Mouse (Mus musculus): ENCODE measurements around the gene Nxpe4. TPM values are rescaled to one million over a fixed set of nuclear protein-coding genes. Genes with fewer than 3 reads are reported as not detected.

Nxpe4 gene
- polyA plus RNA-seq, 1 experiment from 2014 or later, result 8.0 TPM

GRCm38 (mm10) chr9:48216091-48217001 is 54.5 kb downstream of the Nxpe4 start:
- Histone ChIP-seq H3K27ac (replicated peaks; ENCODE audit: low read depth, low read length) (no peak overlapping the region), H3K4me1 (ENCODE audit: control insufficient read depth, insufficient read depth, low read length) (no peaks in the 10 kb centered on the region), H3K4me3 (replicated peaks; ENCODE audit: low read depth, low read length) (no peak overlapping the region), H3K4me2 (ENCODE audit: low read length) (no peak overlapping the region), H3K9ac (replicated peaks; ENCODE audit: low read length) (no peak overlapping the region), H3K9me3 (ENCODE audit: control insufficient read depth, low read length) (no peaks in the 10 kb centered on the region), H3K27me3 (ENCODE audit: control insufficient read depth, insufficient read depth, low read length) (no peaks in the 10 kb centered on the region), H3K36me3 (ENCODE audit: control insufficient read depth, insufficient read depth, low read length) (no peaks in the 10 kb centered on the region)
- DNase-seq (no peak), ATAC-seq (ENCODE audit: low FRiP score, low TSS enrichment) (no peak)
- WGBS, result 87% methylated on average over 13 of the region's 13 CpGs

GRCm38 (mm10) chr9:48230706-48231105 is 68.9 kb downstream of the Nxpe4 start:
- H3K27me3 ChIP-seq (ENCODE audit: control insufficient read depth, insufficient read depth, low read length), result no peaks in the 10 kb centered on the region

GRCm38 (mm10) chr9:48236455-48236854 is 74.6 kb downstream of the Nxpe4 start:
- Histone ChIP-seq H3K9ac (replicated peaks; ENCODE audit: low read length) (no peak overlapping the region), H3K4me2 (ENCODE audit: low read length) (no peak overlapping the region), H3K9me3 (ENCODE audit: control insufficient read depth, low read length) (no peaks in the 10 kb centered on the region), H3K27me3 (ENCODE audit: control insufficient read depth, insufficient read depth, low read length) (no peaks in the 10 kb centered on the region), H3K4me3 (replicated peaks; ENCODE audit: low read depth, low read length) (no peak overlapping the region), H3K4me1 (ENCODE audit: control insufficient read depth, insufficient read depth, low read length) (no peaks in the 10 kb centered on the region), H3K36me3 (ENCODE audit: control insufficient read depth, insufficient read depth, low read length) (no peaks in the 10 kb centered on the region), H3K27ac (replicated peaks; ENCODE audit: low read depth, low read length) (no peak overlapping the region)
- DNase-seq, result no peak
- no peak for ATAC-seq (ENCODE audit: low FRiP score, low TSS enrichment)
- WGBS, result 79% methylated on average over 6 of the region's 6 CpGs

More at GRCm38 (mm10) chr9:48230706-48231105, 68.9 kb downstream of the Nxpe4 start:
- no peaks in the 10 kb centered on the region for H3K9me3 ChIP-seq (ENCODE audit: control insufficient read depth, low read length)
- no peak for ATAC-seq (ENCODE audit: low FRiP score, low TSS enrichment)
- 94% methylated on average over 3 of the region's 3 CpGs for WGBS
- H3K4me1 ChIP-seq (ENCODE audit: control insufficient read depth, insufficient read depth, low read length), result no peaks in the 10 kb centered on the region
- no peak overlapping the region for H3K27ac ChIP-seq (replicated peaks; ENCODE audit: low read depth, low read length)
- H3K36me3 ChIP-seq (ENCODE audit: control insufficient read depth, insufficient read depth, low read length), result no peaks in the 10 kb centered on the region
- H3K9ac ChIP-seq (replicated peaks; ENCODE audit: low read length), result no peak overlapping the region
- H3K4me2 ChIP-seq (ENCODE audit: low read length), result no peak overlapping the region
- no peak overlapping the region for H3K4me3 ChIP-seq (replicated peaks; ENCODE audit: low read depth, low read length)
- DNase-seq, result no peak

- no peak for ATAC-seq (ENCODE audit: low FRiP score, low TSS enrichment)
- Histone ChIP-seq H3K4me2 (ENCODE audit: low read length) (no peak overlapping the region), H3K36me3 (ENCODE audit: control insufficient read depth, insufficient read depth, low read length) (no peaks in the 10 kb centered on the region), H3K4me1 (ENCODE audit: control insufficient read depth, insufficient read depth, low read length) (no peaks in the 10 kb centered on the region), H3K27me3 (ENCODE audit: control insufficient read depth, insufficient read depth, low read length) (no peaks in the 10 kb centered on the region), H3K9me3 (ENCODE audit: control insufficient read depth, low read length) (no peaks in the 10 kb centered on the region), H3K27ac (replicated peaks; ENCODE audit: low read depth, low read length) (no peak overlapping the region), H3K4me3 (replicated peaks; ENCODE audit: low read depth, low read length) (no peak overlapping the region), H3K9ac (replicated peaks; ENCODE audit: low read length) (no peak overlapping the region)
- no peak for DNase-seq
- 84% methylated on average over 9 of the region's 9 CpGs for WGBS
Measured at GRCm38 (mm10) chr9:48238153-48238755, 76.4 kb downstream of the Nxpe4 start.

- 93% methylated on average over 5 of the region's 5 CpGs for WGBS
- Histone ChIP-seq H3K36me3 (ENCODE audit: control insufficient read depth, insufficient read depth, low read length) (no peaks in the 10 kb centered on the region), H3K4me1 (ENCODE audit: control insufficient read depth, insufficient read depth, low read length) (no peaks in the 10 kb centered on the region), H3K9ac (replicated peaks; ENCODE audit: low read length) (no peak overlapping the region), H3K27me3 (ENCODE audit: control insufficient read depth, insufficient read depth, low read length) (no peaks in the 10 kb centered on the region), H3K4me2 (ENCODE audit: low read length) (no peak overlapping the region), H3K27ac (replicated peaks; ENCODE audit: low read depth, low read length) (no peak overlapping the region), H3K4me3 (replicated peaks; ENCODE audit: low read depth, low read length) (no peak overlapping the region), H3K9me3 (ENCODE audit: control insufficient read depth, low read length) (no peaks in the 10 kb centered on the region)
- DNase-seq, result no peak
- no peak for ATAC-seq (ENCODE audit: low FRiP score, low TSS enrichment)
Measured at GRCm38 (mm10) chr9:48239461-48239860, 77.6 kb downstream of the Nxpe4 start.

- Histone ChIP-seq H3K9me3 (ENCODE audit: control insufficient read depth, low read length) (no peaks in the 10 kb centered on the region), H3K27me3 (ENCODE audit: control insufficient read depth, insufficient read depth, low read length) (no peaks in the 10 kb centered on the region), H3K36me3 (ENCODE audit: control insufficient read depth, insufficient read depth, low read length) (no peaks in the 10 kb centered on the region), H3K4me3 (replicated peaks; ENCODE audit: low read depth, low read length) (no peak overlapping the region), H3K4me1 (ENCODE audit: control insufficient read depth, insufficient read depth, low read length) (0 out of 2 replicates have a peak, but pooled peaks cover 3% of the 10 kb centered on the region), H3K27ac (replicated peaks; ENCODE audit: low read depth, low read length) (no peak overlapping the region), H3K9ac (replicated peaks; ENCODE audit: low read length) (no peak overlapping the region), H3K4me2 (ENCODE audit: low read length) (no peak overlapping the region)
- WGBS, result 51% methylated on average over 5 of the region's 5 CpGs
- DNase-seq, result no peak
- no peak for ATAC-seq (ENCODE audit: low FRiP score, low TSS enrichment)
Measured at GRCm38 (mm10) chr9:48240431-48240830, 78.6 kb downstream of the Nxpe4 start.

- ATAC-seq (ENCODE audit: low FRiP score, low TSS enrichment), result no peak
- H3K36me3 ChIP-seq (ENCODE audit: control insufficient read depth, insufficient read depth, low read length), result no peaks in the 10 kb centered on the region
- H3K27me3 ChIP-seq (ENCODE audit: control insufficient read depth, insufficient read depth, low read length), result no peaks in the 10 kb centered on the region
- H3K27ac ChIP-seq (replicated peaks; ENCODE audit: low read depth, low read length), result no peak overlapping the region
- H3K4me2 ChIP-seq (ENCODE audit: low read length), result no peak overlapping the region
- 0 out of 2 replicates have a peak, but pooled peaks cover 4% of the 10 kb centered on the region for H3K4me1 ChIP-seq (ENCODE audit: control insufficient read depth, insufficient read depth, low read length)
- no peaks in the 10 kb centered on the region for H3K9me3 ChIP-seq (ENCODE audit: control insufficient read depth, low read length)
- H3K4me3 ChIP-seq (replicated peaks; ENCODE audit: low read depth, low read length), result no peak overlapping the region
- H3K9ac ChIP-seq (replicated peaks; ENCODE audit: low read length), result no peak overlapping the region
- DNase-seq, result no peak
- 83% methylated on average over 1 of the region's 1 CpGs for WGBS
Measured at GRCm38 (mm10) chr9:48241791-48242190, 80.0 kb downstream of the Nxpe4 start.

GRCm38 (mm10) chr9:48242756-48243155 is 80.9 kb downstream of the Nxpe4 start:
- Histone ChIP-seq H3K4me1 (ENCODE audit: control insufficient read depth, insufficient read depth, low read length) (0 out of 2 replicates have a peak, but pooled peaks cover 4% of the 10 kb centered on the region), H3K36me3 (ENCODE audit: control insufficient read depth, insufficient read depth, low read length) (no peaks in the 10 kb centered on the region)
- no peak for DNase-seq

More at GRCm38 (mm10) chr9:48242756-48243155, 80.9 kb downstream of the Nxpe4 start:
- no peak overlapping the region for H3K4me3 ChIP-seq (replicated peaks; ENCODE audit: low read depth, low read length)
- no peak overlapping the region for H3K9ac ChIP-seq (replicated peaks; ENCODE audit: low read length)
- no peak for ATAC-seq (ENCODE audit: low FRiP score, low TSS enrichment)
- H3K4me2 ChIP-seq (ENCODE audit: low read length), result no peak overlapping the region
- H3K27ac ChIP-seq (replicated peaks; ENCODE audit: low read depth, low read length), result no peak overlapping the region
- no peaks in the 10 kb centered on the region for H3K9me3 ChIP-seq (ENCODE audit: control insufficient read depth, low read length)
- no peaks in the 10 kb centered on the region for H3K27me3 ChIP-seq (ENCODE audit: control insufficient read depth, insufficient read depth, low read length)
- 91% methylated on average over 2 of the region's 2 CpGs for WGBS

Data from midbrain, embryonic 14.5 days (tissue).